Mouse (Mus musculus) thymus, adult 2 months (tissue): ENCODE data around the gene Galnt10.

Experiments used
- CTCF ChIP-seq: fragments of 200-500 bp; IDR thresholded peaks from 2 replicates; pipeline ENCODE4 v1.5.1; 2012; ENCODE audit warnings: mild to moderate bottlenecking, control low read depth, low read length, moderate library complexity, borderline replicate concordance; ENCODE audit not compliant: control insufficient read depth, poor library complexity, insufficient read depth; ENCODE audit errors: extremely low read depth
- POLR2A ChIP-seq: fragments of 200-500 bp; IDR thresholded peaks from 2 replicates; pipeline ENCODE4 v1.6.1; 2012; ENCODE audit warnings: mild to moderate bottlenecking, low read length, control low read depth, moderate library complexity; ENCODE audit not compliant: control insufficient read depth, poor library complexity, insufficient read depth; ENCODE audit errors: extremely low read depth

- TF ChIP-seq CTCF (no peak), POLR2A (no peak)
Measured at GRCm38 (mm10) chr11:57682589-57682988, 37.3 kb downstream of the Galnt10 start.
